Mouse (Mus musculus) adrenal gland, postnatal 4 days (tissue): Measurements from ENCODE around the gene Hmga2. TPM values are rescaled to one million over a fixed set of nuclear protein-coding genes. Genes with fewer than 3 reads are reported as not detected.

Source experiments
- DNase-seq, 2 experiments: peaks; one replicate each; pipeline ENCODE4 v3.0.0; 2021 to 2022; ENCODE audit warnings: low spot score in 2 of 2, mixed read lengths in 2 of 2
- long read RNA-seq, 2 experiments: library from polyadenylated mRNA; stranded (forward); transcript quantifications; one replicate each; pipeline ENCODE4 v2.0.0; 2021
- total RNA-seq, 2 experiments: library from RNA; stranded (reverse); gene quantifications; 2 replicates each; pipeline ENCODE4 v1.2.3; 2021

Hmga2 gene
- total RNA-seq, result 10 to 100 TPM; 13.8 to 14.4 TPM
- long read RNA-seq, experiment 1, result 0 reads
- long read RNA-seq, experiment 2, partial matches to known transcripts, result 1 of 4 reads
- long read RNA-seq, experiment 2, other reads (novel, unspliced or antisense), result 3 of 4 reads

DNA sequence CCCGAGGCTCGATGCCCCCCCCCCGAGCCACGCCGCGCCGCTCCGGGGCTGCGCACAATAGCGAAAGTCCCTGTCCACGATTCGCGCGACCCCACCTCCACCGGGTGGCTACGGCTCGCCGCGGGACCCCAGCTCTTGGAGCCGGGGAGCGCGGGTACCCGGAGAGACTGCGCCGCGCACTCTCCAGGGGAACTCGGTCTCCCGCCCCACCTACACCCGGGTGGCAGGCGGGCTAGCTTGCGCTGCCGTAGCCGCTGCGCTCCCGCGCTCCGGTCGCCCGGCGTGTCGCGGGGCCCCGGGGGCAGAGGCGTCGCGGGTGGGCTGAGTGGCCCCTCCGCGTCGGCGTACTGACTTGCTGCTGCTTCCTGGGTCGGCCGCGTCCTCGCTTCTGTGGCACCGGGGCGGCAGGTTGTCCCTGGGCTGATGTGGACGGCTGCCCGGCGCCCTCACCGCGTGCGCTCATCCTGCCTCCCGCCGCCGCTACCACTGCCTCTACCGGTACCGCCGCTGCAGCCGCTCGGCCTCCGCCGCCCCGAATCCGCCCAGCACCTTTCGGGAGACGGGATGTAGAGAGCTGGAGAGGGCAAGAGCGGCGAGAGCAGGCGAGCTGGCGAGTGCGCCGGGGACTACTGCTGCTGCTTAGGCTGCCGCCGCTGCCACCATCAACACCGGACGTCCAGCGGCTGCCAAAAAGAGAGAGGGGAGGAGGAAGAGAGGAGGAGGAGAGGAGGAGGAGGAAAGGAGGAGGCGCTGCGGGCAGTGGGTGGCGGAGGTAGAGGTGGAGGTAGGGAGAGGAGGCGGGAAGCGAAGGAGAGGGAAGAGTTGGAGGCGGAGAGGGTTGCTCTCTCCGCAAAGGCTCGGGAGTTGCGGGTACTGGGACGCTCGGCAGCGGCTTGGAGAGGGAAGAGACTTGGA is at the start of gene Hmga2:
Gene Hmga2 (minus strand): TSS at position 869 of the 915 bp plus-strand sequence.
- peak; percentile 24 to 38 for DNase-seq

DNA sequence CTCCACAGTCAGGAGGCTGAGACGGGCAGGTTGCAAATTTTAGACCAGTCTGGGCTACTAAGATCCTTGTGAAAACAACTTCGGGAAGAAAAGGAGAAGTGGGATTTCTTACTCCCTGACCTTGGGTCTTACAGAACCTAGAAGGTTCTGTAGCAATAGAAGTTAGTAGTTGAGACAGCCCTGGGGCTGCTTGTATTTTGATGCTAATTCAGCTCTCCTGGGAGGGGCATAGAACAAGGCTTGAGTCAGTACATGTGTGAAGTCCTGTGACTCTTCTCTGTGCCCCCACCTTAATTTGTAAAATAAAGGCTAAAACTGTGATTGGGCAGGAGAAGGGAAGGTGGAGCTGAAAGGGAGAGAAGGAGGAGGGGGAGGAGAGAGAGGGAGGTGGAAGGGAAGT is 46.7 kb upstream of the Hmga2 start:
- no peak for DNase-seq

DNA sequence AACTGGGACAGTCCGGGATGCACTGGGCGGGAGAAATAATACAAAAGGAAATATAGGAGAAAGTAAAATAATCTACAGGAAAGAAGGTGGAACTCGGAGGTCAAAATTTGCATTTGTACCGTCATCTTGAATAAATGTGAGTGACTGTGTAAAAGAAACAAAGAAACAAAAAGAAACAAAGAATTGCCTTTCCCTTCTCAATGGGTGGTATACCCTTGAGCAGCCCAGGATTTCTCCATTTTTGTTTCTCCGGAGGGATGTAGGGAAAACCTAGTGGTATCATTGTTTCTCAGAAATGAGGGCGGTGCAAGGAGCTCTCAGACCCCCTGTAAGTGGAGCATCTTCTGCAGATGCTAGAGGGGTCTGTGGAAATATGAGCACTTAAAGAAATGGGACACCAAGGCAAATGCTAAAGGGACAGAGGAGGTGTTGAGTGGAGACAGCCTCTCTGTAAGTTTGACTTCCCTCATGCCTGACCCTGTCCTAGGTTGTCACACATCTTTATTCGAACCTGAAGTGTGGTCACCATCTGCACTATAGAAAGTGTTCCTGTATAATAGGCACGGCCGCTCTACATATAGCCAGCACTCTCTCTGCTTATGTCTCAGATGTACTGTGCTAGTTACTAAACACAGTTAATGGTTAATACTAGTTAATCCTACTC is 45.8 kb upstream of the Hmga2 start:
- no peak for DNase-seq

DNA sequence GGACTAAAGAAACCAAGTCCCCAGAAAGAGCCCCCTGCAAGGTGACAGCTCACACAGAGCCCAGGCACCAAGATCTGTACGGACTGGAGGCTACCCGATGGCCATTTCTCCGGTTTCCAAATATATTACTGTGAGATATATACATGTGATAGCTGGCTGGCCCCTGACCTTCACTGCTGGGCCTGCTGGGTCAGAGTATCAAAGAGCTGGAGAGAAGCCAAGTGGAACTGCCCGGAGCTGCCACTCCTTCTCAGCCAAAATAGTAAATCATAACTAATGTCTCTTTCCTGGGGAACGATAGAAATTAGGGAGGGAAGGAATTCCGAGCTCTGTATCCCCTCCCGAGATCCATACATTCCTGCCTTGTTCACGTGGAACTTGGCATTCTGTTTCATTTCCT is 40.0 kb upstream of the Hmga2 start:
- no peak for DNase-seq

DNA sequence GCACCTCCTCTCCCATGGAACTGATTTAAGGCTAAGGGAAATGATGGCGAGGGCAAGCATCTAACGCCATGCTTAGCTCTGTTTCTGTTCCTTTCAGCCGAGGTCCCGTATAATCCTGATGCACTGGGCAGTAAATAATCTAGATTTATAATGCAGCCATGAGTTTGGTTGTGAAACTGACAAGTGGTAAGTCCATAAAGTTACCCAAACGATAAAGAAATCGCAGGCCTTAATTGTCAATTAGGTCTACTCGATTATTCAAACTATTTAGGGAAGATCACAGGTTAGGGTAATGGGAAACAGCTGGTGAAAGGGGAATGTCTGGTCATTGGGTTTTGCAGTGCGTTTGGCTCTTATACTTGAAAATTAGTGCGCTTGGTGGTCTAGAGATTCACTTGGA is 37.5 kb upstream of the Hmga2 start:
- DNase-seq, result no peak

DNA sequence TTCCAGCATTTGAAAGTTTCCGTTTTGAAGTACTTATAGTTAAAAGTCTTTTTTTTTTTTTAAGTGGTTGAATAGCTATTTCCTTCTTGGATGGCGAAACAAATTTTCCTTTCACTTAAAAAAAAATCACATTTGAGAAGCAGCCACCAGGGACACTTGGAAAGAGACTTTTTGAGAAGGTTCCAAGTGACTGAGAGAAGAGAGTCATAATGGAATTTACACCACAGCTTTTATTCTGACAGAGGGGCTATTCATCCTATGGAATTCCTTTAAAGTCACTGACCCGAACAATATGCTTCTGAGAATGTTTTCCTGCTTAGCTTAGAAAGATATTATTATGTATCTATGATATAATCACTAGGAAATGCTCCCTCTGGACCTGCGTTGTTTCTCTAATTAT is 36.7 kb upstream of the Hmga2 start:
- no peak for DNase-seq

DNA sequence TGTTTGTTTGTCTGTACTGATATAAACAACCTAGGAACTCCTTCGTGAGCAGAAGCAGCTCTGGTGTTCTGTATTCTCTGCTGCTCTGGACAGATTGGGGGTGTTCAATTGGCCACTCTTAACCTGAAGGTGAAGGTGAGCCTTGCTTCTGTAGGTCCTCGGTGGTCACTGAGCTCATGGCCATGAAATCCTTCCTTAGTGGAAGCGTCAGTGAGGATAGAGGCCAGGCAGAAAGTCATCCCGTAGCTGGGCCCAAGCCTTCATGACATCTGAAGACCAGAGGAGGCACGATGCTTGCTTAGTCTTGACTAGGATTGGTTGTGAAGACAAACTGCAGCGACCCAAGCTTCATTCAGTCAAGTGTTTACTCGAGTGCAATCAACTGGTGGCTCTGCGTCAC is 35.9 kb upstream of the Hmga2 start:
- no peak for DNase-seq

DNA sequence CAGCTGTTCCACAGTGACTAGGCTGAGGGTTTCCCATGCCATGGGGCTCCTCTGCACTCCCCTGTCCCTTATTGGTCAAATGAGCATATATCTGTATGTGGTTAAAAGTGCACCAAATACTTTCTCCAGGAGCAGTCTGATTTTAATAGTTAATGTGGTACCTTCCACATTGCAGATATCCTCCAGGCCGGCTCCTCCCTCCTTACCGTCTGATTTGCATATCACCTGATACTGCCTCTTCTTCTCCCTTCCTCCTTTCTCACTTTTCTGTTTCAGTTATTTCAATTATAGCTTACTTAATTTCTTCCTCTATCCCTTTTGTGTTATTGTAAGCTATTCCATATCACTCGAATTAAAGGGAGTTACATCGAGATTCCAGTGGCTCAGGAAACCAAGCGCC is 27.7 kb upstream of the Hmga2 start:
- no peak for DNase-seq

DNA sequence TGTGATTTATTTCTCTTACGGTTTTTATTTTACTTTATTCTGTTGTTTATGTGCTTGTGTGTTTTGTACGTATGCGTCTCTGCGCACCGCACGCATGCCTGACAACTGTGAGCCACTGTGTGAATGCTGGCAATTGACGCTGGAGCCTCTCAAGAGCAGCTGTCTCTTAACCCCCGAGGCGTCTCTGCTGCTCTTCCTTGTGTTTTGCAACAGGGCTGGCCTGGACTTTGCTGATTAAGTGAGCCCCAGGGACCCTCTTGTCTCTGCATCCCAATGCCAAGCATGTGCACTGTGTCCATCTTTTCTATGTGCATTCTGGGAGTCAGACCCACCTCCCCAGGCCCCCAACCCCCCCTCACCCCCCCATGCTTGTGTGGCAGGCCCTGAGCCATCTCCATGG is 24.5 kb upstream of the Hmga2 start:
- DNase-seq, result no peak

DNA sequence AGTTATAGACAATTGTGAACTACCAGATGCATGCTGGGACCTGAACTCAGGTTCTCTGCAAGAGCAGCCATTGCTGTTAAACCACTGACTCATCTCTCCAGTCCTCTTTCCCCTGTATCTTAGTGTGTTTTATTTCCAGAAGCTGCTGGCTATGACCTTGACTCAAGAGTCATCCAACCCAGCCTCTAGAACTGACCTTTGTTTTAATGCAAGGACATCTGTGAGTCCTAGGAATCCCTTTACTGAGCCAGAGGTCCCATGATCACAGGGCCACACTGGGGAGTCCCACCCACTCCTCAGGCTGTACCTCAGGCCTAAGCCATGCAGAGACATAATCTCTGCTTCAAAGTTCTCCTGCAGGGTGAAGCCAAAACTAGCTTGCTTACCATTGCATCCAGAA is 21.8 kb upstream of the Hmga2 start:
- no peak for DNase-seq

DNA sequence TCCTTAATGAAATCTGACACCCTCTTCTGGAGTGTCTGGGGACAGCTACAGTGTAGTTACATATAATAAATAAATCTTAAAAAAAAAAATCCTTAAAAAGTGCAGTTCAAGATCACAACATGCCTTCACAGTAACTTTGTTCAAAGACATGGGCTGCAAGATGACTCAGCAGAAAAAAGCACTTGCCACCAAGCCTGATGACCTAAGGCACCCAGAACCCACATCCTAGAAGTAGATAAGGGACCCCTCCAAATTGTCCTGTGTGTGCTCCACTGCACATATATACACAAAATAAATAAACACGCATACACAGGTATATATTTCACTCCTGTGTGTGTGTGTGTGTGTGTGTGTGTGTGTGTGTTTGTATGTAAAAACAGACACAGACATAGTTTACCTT is 18.4 kb upstream of the Hmga2 start:
- DNase-seq, result no peak

DNA sequence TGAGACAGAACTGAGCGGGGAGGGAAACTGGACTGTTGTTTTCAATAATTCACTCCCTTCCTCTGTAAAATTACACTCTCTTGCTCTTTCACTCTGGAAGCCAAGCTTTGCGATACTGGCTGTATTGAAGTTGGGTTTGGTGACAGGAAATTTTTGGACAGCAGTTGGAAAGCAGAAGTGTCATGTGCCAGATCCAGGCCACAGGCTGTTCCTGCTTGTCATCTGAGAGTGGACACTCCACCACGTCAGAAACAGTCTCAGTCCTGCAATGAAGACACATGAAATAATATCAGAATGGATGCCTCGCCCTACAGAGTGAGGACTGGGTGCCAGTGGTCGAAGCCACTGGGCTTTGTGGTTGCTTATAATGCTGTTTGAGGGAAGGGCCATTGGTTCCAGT is 15.2 kb upstream of the Hmga2 start:
- DNase-seq, result no peak

DNA sequence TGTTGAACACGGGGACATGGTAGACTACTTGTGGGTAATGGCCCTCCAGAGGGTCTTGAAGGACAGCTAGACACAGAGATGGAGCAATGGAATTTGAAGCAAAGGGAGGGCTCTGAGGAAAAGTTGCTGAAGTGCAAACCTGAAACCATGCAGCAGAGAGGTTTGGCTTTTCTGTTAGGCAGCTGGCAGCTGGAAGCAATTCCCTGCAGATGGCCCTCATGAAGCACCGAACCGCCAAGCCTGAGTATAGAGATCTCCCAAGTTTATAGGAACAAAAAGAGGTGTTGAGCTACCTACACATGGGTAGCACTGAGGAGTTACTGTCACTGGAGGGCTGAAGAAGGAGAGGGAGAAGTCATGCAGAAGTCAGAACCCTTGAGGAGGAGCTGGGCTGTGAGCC is 13.3 kb upstream of the Hmga2 start:
- no peak for DNase-seq

DNA sequence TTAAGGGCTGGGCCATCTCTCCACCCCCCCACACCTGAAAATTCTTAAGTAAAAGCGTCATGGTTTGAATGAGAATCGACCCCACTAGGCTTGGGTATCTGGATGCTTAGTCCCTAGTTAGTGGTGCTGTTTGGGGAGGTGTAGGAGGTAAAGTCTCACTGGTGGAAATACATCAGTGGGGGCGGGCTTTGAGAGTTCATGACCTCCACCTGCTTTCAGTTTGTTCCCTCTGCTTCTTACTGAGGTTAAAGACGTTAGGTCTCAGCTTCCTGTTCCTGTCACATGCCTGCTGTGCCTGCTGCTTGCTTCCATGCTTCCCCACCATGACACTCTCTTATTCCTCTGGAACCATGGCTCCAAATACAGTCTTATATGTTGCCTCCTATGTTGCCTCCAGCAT is 12.3 kb upstream of the Hmga2 start:
- DNase-seq, result no peak

DNA sequence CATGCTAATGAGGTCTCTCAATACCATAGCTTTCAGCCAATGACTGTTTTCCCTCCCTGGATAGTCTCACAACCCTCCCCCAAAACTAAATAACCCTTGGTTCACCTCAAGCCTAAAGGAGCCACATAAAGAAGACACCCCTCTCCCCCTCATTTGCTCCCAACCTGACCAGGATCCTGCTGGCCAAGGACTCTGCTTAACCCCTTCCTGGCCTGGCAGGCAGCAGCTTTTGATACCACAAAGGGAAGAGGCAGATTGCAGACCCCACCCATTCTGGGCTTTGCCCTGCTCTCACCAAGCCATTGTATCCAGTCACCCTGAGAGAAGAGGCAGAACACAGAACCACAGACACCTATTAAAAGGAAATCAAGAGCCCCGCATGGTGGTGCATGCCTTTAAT is 11.6 kb upstream of the Hmga2 start:
- no peak for DNase-seq

DNA sequence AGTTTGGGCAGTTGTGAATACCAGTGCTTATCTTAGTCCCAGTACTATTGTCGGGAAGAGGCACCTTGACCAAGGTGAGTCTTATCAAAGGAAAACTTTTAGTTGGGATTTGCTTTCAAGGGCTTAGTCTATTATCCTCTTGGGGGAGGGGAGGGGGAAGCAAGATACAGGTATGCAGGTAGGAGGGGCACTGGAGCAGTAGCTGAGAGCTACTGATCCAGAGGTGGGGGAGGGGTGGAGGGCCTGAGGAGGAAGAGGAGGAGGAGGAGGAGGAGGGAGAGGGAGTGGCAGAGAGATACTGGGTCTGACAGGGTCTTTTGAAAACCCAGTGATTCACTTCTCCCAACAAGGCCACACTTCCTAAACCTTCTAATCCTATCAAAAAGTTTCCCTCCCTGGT is 9.2 kb upstream of the Hmga2 start:
- DNase-seq, result no peak

DNA sequence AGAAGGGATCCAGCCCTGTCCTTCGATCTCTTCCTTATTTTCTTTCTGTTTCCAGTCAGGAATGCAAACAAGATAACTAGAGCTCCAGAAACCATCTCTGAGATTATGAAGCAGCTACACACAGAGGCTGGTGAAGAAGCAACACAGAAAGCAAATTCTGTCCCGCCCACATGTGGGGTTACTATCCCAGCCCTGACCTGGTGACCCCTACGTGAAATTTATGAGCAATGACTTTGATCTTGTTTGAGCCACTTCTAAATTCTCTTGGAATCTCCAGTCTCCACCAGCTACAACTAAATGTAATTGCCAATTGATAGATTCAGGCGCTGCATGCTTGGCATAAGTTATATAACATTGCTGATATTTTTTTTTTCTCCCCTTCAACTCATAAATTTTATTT is 7.9 kb upstream of the Hmga2 start:
- no peak for DNase-seq

DNA sequence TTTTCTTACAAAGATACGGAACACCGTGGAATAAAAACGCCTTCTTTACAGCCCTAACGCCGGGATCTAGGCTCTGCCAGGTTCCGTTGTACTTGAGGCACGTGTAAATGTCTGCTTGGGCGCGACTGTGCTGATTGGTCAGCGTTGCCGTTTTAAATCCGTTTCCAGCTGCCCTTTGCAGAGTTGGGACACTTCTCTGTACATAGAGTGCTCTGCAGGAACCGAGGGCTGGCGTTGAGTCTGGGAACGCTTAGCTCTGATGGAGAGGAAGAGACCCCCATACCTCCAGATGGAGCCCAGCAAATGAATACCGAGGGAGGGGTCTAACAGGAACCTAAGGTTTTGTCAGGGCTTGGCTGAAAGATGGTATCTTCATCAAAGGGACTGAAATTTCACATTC is 1.9 kb upstream of the Hmga2 start:
- peak; percentile 7 to 10 for DNase-seq

DNA sequence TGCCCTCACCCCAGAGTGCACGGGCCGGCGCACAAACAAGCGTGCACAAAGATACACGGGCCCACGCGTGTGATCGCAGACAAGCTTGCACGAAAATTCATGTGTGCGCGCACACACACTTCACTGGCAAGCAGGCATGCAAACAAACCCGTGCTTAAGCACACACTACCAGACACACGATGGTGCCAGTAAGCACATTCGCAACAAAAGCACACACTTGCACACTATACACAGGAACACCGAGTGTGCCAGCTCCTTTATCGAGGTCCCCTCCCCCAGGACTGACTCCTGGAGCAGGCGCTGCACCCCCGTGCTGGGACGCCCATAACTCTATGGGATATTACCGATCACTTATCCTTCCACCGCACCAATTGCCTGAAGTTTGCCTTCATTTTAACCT is 1.2 kb upstream of the Hmga2 start:
- DNase-seq, result peak in 1 of 2 experiments; percentile 9

DNA sequence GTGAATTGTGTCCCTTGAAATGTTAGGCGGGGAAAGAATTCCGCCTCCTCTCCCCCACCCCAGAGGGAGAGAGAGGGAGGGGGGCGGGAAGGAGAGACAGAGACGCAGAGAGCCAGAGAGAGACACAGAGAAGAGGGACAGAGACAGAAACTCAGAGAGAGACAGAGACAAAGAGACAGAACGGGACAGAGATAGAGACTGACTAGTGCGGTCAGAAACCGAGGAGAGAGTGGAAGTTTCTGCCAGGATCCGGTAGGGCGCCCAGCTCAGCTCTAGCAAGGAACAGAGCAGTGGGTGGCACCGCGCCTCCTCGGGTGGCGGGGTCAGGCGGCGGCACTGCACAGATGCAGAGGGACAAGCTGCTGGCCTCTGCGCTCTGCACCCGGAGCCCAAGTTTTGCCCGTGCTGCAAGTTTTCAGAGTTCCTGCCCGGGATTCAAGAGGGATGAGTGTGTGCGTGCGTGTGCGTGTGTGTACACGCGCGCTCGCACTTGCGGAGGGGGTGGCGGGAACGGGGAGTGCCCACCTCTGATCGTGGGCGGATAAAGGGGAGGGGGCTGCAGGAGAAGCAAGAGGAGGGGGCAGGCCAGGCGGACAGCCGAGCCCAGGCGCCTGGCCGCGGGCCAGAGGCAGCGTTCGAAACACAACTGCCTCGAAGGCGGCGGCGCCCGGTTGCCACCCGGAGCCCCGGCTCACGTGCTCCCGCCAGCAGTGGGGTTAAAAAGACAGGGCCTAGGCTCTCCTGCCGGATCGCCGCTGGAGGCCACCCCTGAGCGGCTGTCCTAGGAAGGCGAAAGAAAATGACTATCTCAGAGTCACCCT is 457 bp upstream of the Hmga2 start:
- peak; percentile 20 to 45 for DNase-seq

DNA sequence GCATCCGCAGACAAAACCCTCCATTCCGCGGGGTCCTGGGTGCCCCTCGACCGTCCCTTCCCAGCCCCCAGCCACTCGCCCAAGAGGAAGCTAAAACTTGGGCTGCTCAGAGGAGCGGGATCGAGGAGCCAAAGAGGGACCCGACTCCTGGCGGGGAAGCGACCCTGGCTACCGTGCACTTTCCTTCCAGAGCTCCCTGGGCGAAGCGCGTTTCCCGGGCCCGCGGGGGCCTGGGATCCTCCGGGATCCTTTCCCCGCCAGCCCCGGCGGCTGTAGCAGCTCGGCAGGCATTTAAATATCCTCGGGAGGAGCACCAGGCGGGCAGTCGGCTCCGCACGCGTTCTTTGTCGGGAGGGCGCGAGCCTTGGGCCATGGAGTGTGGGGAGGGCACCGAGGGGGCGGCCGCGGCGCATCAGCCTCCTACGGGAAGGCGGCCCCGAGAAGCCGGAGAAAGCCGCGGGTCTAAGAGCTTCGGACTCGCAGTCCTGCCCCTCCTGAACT is 1.2 kb downstream of the Hmga2 start:
- DNase-seq, result peak; percentile 13 to 16
